Mouse (Mus musculus) C2C12 (cell line): Measurements from ENCODE around the gene Immp1l. TPM values are rescaled to one million over a fixed set of nuclear protein-coding genes. Genes with fewer than 3 reads are reported as not detected.
A peak's percentile ranks its signal among the peaks of the same experiment; 100 is the strongest.

Experiments
- H3K27me3 ChIP-seq: one replicate; pipeline ENCODE4 v1.6.1; 2011; ENCODE audit not compliant: control insufficient read depth, insufficient read depth, insufficient read length
- H3K36me3 ChIP-seq: one replicate; pipeline ENCODE4 v1.6.1; 2011; ENCODE audit not compliant: control insufficient read depth, insufficient read depth
- H3K4me3 ChIP-seq: one replicate; pipeline ENCODE4 v1.5.1; 2011; ENCODE audit warnings: mild to moderate bottlenecking, control low read depth; ENCODE audit not compliant: poor library complexity, insufficient read depth, severe bottlenecking
- H3K79me2 ChIP-seq: one replicate; pipeline ENCODE4 v1.6.1; 2011; ENCODE audit not compliant: control insufficient read depth, insufficient read depth
- H3K79me3 ChIP-seq: one replicate; pipeline ENCODE4 v1.6.1; 2011; ENCODE audit warnings: low read depth, control low read depth
- H3ac ChIP-seq: one replicate; pipeline ENCODE3; 2011; ENCODE audit warnings: low read depth; ENCODE audit not compliant: control insufficient read depth, insufficient read length
- CEBPB ChIP-seq: IDR thresholded peaks from one replicate; pipeline ENCODE4 v1.6.1; 2011; ENCODE audit warnings: low read depth, mild to moderate bottlenecking, control low read depth, moderate library complexity
- CTCF ChIP-seq: IDR thresholded peaks from one replicate; pipeline ENCODE4 v1.5.1; 2011; ENCODE audit not compliant: control insufficient read depth, insufficient read depth, insufficient read length
- FOSL1 ChIP-seq: IDR thresholded peaks from one replicate; pipeline ENCODE4 v1.8.0; 2011; ENCODE audit warnings: mild to moderate bottlenecking, low read length; ENCODE audit not compliant: poor library complexity, insufficient read depth, severe bottlenecking
- MAX ChIP-seq: IDR thresholded peaks from one replicate; pipeline ENCODE4 v1.6.1; 2011; ENCODE audit warnings: mild to moderate bottlenecking, control low read depth
- MYOD1 ChIP-seq: IDR thresholded peaks from one replicate; pipeline ENCODE4 v1.6.1; 2011; ENCODE audit warnings: low read depth; ENCODE audit not compliant: control insufficient read depth, insufficient read length
- MYOG ChIP-seq: IDR thresholded peaks from one replicate; pipeline ENCODE4 v1.6.1; 2011; ENCODE audit not compliant: control insufficient read depth, insufficient read length; ENCODE audit errors: extremely low read depth
- USF1 ChIP-seq: IDR thresholded peaks from one replicate; pipeline ENCODE4 v1.6.1; 2011; ENCODE audit warnings: low read depth, mild to moderate bottlenecking, control low read depth, moderate library complexity
- microRNA-seq: library from miRNA; unstranded; fragments of <30 nt; microRNA quantifications from one replicate; pipeline ENCODE4, GENCODE M21; 2019; ENCODE audit warnings: borderline microRNAs expressed
- polyA plus RNA-seq: library from polyadenylated mRNA; unstranded; fragments of >200 nt; fragmentation: generic; extraction: Trizol; gene quantifications from one replicate; pipeline ENCODE4 v1.2.1, GENCODE M21; 2012; ENCODE audit warnings: missing spikeins

The Immp1l gene
- polyA plus RNA-seq, 1 experiment = 25.1 TPM

DNA sequence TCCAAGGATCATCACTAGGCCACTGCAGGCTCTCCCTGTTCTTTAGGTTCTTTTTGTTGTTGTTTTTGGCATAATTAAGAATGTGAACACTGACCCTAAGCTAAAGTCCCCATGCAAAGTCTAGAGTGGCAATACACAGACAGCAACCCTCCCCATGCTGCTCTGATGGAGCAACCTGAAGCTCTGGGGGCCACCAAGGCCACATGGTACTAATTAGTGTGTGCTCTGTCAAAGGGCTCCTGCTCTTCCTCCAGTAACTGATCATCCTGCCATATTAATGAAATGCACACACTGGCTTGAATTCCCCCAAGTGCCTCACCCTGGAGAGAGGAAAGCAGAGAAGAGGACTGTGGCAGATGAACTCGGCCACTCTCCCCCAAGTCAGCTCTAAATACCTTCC is 82.7 kb downstream of the Immp1l start:
- H3ac ChIP-seq = no peak overlapping the region
- peaks cover 6% of the 10 kb centered on the region for H3K79me3 ChIP-seq
- TF ChIP-seq CEBPB (no peak), MYOG (no peak), MAX (no peak)
- H3K36me3 ChIP-seq = no peaks in the 10 kb centered on the region
- H3K27me3 ChIP-seq = no peaks in the 10 kb centered on the region
- H3K79me2 ChIP-seq = peaks cover 9% of the 10 kb centered on the region
- no peak overlapping the region for H3K4me3 ChIP-seq

DNA sequence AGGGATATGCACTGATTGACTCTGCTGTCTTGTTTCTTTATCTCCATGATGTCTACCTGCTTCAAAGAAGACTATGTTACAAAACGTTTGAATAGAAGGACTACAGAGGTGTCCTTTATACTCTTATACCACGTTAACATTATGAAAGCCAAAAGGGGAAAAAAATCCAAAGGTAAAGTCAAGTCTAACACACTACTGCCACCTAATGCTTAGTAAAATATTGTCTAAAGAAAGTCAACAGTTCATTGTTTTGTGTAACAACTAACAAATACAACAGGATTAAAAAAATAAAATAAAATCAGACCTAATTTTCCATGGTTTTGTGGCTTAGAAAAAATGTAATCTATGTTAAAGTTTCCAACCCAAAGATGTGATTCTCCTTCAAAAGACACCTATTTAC is 83.6 kb downstream of the Immp1l start:
- H3K27me3 ChIP-seq = no peaks in the 10 kb centered on the region
- no peak for TF ChIP-seq CEBPB
- TF ChIP-seq CTCF = no peak
- TF ChIP-seq FOSL1 = no peak
- no peak for TF ChIP-seq MYOG
- TF ChIP-seq MYOD1 = no peak
- no peak for TF ChIP-seq USF1
- no peak for TF ChIP-seq MAX

DNA sequence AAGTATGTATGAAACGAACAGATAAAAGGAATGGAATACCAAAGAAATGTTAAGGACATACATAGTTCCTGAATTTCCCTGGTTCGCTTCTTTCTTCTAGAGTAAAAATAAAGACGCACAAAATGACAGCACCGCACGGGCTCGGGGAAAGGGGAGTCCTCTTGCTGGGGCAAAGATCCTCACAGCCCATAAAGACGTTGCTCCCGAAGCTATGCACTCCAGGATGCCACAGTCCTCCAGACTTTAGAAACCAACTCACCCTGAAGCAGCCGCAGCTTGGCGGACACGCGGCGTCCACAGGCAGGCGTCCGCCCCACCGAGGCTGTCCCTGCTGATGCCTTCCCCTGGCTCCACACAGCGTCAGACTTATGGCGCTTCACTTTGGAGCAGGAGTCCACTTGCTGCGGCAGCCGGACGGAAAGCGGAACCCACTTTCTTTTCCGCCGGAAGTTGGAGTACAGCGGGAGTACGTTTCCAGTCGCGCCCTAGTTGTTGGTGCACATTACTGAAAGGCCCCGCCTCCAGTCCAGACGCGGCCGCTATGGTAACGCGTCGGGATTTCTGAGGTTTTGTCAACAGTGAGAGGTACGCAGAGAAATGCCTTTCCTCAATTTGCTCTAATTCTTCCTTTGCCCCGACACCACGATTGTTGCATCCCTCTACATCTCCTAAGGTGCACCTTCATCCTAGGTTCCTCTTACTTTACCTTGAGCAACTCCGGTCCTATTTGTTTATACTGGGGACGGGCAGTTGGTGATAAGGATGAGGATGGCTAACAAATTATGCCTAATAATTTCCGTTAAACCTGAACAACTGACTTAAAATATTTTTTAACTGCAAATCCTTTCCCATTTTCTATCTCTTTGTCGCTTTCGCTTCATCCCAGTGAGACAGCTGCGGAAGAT is 98.6 kb downstream of the Immp1l start, which contains the start of gene Dnajc24:
TSS of gene Dnajc24 (minus strand) at position 715 of the 905 bp plus-strand sequence.
- no peaks in the 10 kb centered on the region for H3K36me3 ChIP-seq
- TF ChIP-seq CTCF (no peak), MAX (peak; percentile 51)
- peaks cover 14% of the 10 kb centered on the region for H3K79me2 ChIP-seq
- peak within 1 kb of the TSS; percentile 73 for H3ac ChIP-seq
- no peaks in the 10 kb centered on the region for H3K27me3 ChIP-seq
- peak within 1 kb of the TSS; percentile 50 for H3K4me3 ChIP-seq
- H3K79me3 ChIP-seq = peaks cover 4% of the 10 kb centered on the region

More for the DNA sequence above, 83.6 kb downstream of the Immp1l start:
- no peak overlapping the region for H3ac ChIP-seq
- H3K79me2 ChIP-seq = peaks cover 2% of the 10 kb centered on the region
- peaks cover 6% of the 10 kb centered on the region for H3K79me3 ChIP-seq
- H3K36me3 ChIP-seq = no peaks in the 10 kb centered on the region
- H3K4me3 ChIP-seq = no peak overlapping the region

DNA sequence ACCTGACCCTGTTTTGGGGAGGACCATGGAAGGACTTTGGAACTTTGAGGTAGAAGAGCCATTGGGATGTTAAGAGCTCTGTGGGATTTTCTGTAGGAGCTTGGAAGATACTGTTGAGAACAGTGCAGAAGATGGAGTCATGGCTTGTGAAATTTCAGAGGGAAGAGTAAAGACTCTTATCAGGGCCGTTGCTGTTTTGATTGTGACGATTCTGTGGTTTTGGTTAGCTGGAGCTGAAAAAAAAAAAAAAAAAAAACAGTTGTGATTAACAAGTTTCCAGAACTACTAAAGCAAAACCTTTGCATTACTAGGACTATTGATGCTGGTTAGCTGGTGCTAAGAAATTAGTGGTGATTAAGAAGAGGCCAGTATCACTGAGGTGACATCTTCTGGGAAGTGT is 104.0 kb downstream of the Immp1l start:
- H3K27me3 ChIP-seq = no peaks in the 10 kb centered on the region
- TF ChIP-seq CEBPB (no peak), MAX (no peak), FOSL1 (no peak), USF1 (no peak), MYOG (no peak), MYOD1 (no peak), CTCF (no peak)
- H3K79me2 ChIP-seq = no peaks in the 10 kb centered on the region
- H3ac ChIP-seq = no peak overlapping the region
- no peak overlapping the region for H3K4me3 ChIP-seq
- no peaks in the 10 kb centered on the region for H3K79me3 ChIP-seq
- no peaks in the 10 kb centered on the region for H3K36me3 ChIP-seq

Small RNA genes within 50 kb of the gene (microRNA-seq; reads per million reads assigned to microRNA genes)
- not detected for gene Gm22002

Other genes starting within 250 kb of the Immp1l start
- gene Pax6, start 235.7 kb upstream of the Immp1l start, polyA plus RNA-seq = 0.35 TPM
- 7.0 TPM for gene Elp4, start 74 bp upstream of the Immp1l start, polyA plus RNA-seq
- gene Dnajc24, start 98.9 kb downstream of the Immp1l start, polyA plus RNA-seq = 16.5 TPM